Mouse (Mus musculus) forebrain, embryonic 11.5 days (tissue): ENCODE results near the gene Serpina5. TPM values are rescaled to one million over a fixed set of nuclear protein-coding genes. Genes with fewer than 3 reads are reported as not detected.

ENCODE experiments used
- ATAC-seq: fragments of 200-750 bp; cut with Nextera tagmentation; replicated peaks from 2 replicates; pipeline ENCODE4 v1.8.0; 2017; ENCODE audit warnings: moderate TSS enrichment; ENCODE audit not compliant: low FRiP score
- DNase-seq: peaks from one replicate; pipeline ENCODE4 v3.0.0-alpha.2; 2017; ENCODE audit warnings: low spot score
- H3K27ac ChIP-seq: fragments of 300-500 bp; sonication (generic); 2 replicates; pipeline ENCODE4 v1.5.1; 2014; ENCODE audit warnings: low read depth, low read length
- H3K27me3 ChIP-seq: fragments of 300-500 bp; sonication (generic); 2 replicates; pipeline ENCODE4 v1.6.1; 2014; ENCODE audit warnings: mild to moderate bottlenecking, low read length, mixed read lengths; ENCODE audit not compliant: control insufficient read depth, insufficient read depth
- H3K36me3 ChIP-seq: fragments of 300-500 bp; sonication (generic); 2 replicates; pipeline ENCODE4 v1.6.1; 2014; ENCODE audit warnings: mild to moderate bottlenecking, low read length, moderate library complexity, mixed read lengths; ENCODE audit not compliant: control insufficient read depth, insufficient read depth
- H3K4me1 ChIP-seq: fragments of 300-500 bp; sonication (generic); replicated peaks from 2 replicates; pipeline ENCODE4 v1.6.1; 2014; ENCODE audit warnings: low read length, mixed read lengths; ENCODE audit not compliant: control insufficient read depth, insufficient read depth
- H3K4me2 ChIP-seq: fragments of 300-500 bp; sonication (generic); 2 replicates; pipeline ENCODE4 v1.6.1; 2014; ENCODE audit warnings: low read depth, mild to moderate bottlenecking, low read length, moderate library complexity, mixed read lengths; ENCODE audit not compliant: severe bottlenecking
- H3K4me3 ChIP-seq: fragments of 300-500 bp; sonication (generic); 2 replicates; pipeline ENCODE4 v1.5.1; 2014; ENCODE audit warnings: low read depth, low read length
- H3K9ac ChIP-seq: fragments of 300-500 bp; sonication (generic); 2 replicates; pipeline ENCODE4 v1.6.1; 2014; ENCODE audit warnings: low read length
- H3K9me3 ChIP-seq: fragments of 300-500 bp; sonication (generic); 2 replicates; pipeline ENCODE4 v1.6.1; 2016; ENCODE audit warnings: low read length, mixed read lengths; ENCODE audit not compliant: control insufficient read depth
- WGBS: fragments of 180-500 bp; shearing (Covaris S2); extraction: QIAGEN DNeasy Blood & Tissue Kit; methylation state at CpG from one replicate; pipeline ENCODE4 v1.1.7; 2014; 5-methylcytosine and 5-hydroxymethylcytosine counted together
- polyA plus RNA-seq: library from polyadenylated mRNA; unstranded; fragments of >200 nt; fragmentation: Nextera tagmentation; extraction: Ambion mirVana; gene quantifications from 2 replicates; pipeline ENCODE4 v1.2.1, GENCODE M21; 2014

Gene Serpina5
- polyA plus RNA-seq, 1 experiment from 2014 or later: not detected

GRCm38 (mm10) chr12:104066241-104066640 is 34.7 kb upstream of the Serpina5 start:
- Histone ChIP-seq H3K27ac (no peak overlapping the region), H3K9me3 (no peaks in the 10 kb centered on the region), H3K27me3 (no peaks in the 10 kb centered on the region), H3K4me2 (no peak overlapping the region), H3K4me3 (no peak overlapping the region), H3K9ac (no peak overlapping the region), H3K4me1 (no peaks in the 10 kb centered on the region), H3K36me3 (no peaks in the 10 kb centered on the region)
- ATAC-seq (no peak), DNase-seq (peak; percentile 79)
- WGBS: 25% methylated on average over 8 of the region's 8 CpGs

GRCm38 (mm10) chr12:104067549-104067948 is 33.4 kb upstream of the Serpina5 start:
- ATAC-seq: peak; percentile 49; the same call in 1 of the 2 replicates
- H3K27me3 ChIP-seq: no peaks in the 10 kb centered on the region
- H3K27ac ChIP-seq: no peak overlapping the region
- no peaks in the 10 kb centered on the region for H3K4me1 ChIP-seq
- WGBS: 44% methylated on average over 4 of the region's 4 CpGs
- H3K9ac ChIP-seq: no peak overlapping the region
- no peak overlapping the region for H3K4me3 ChIP-seq
- no peak overlapping the region for H3K4me2 ChIP-seq
- DNase-seq: no peak
- H3K36me3 ChIP-seq: no peaks in the 10 kb centered on the region
- H3K9me3 ChIP-seq: no peaks in the 10 kb centered on the region

GRCm38 (mm10) chr12:104069620-104070019 is 31.3 kb upstream of the Serpina5 start:
- no peaks in the 10 kb centered on the region for H3K4me1 ChIP-seq
- H3K36me3 ChIP-seq: no peaks in the 10 kb centered on the region
- H3K27ac ChIP-seq: no peak overlapping the region
- peak; percentile 67 for ATAC-seq
- no peaks in the 10 kb centered on the region for H3K27me3 ChIP-seq
- H3K4me2 ChIP-seq: no peak overlapping the region
- no peaks in the 10 kb centered on the region for H3K9me3 ChIP-seq
- peak; percentile 85 for DNase-seq
- no peak overlapping the region for H3K9ac ChIP-seq
- 11% methylated on average over 2 of the region's 2 CpGs for WGBS
- no peak overlapping the region for H3K4me3 ChIP-seq

- H3K4me2 ChIP-seq: no peak overlapping the region
- ATAC-seq: no peak
- no peak for DNase-seq
- no peak overlapping the region for H3K9ac ChIP-seq
- H3K36me3 ChIP-seq: no peaks in the 10 kb centered on the region
- no peaks in the 10 kb centered on the region for H3K9me3 ChIP-seq
- no peak overlapping the region for H3K4me3 ChIP-seq
- 53% methylated on average over 1 of the region's 1 CpGs for WGBS
- H3K27ac ChIP-seq: no peak overlapping the region
- no peaks in the 10 kb centered on the region for H3K4me1 ChIP-seq
- no peaks in the 10 kb centered on the region for H3K27me3 ChIP-seq
Measured at GRCm38 (mm10) chr12:104071708-104072107, 29.2 kb upstream of the Serpina5 start.

- no peak overlapping the region for H3K4me3 ChIP-seq
- WGBS: 69% methylated on average over 5 of the region's 5 CpGs
- no peak overlapping the region for H3K9ac ChIP-seq
- H3K36me3 ChIP-seq: no peaks in the 10 kb centered on the region
- no peak overlapping the region for H3K27ac ChIP-seq
- H3K27me3 ChIP-seq: no peaks in the 10 kb centered on the region
- DNase-seq: no peak
- ATAC-seq: no peak
- no peaks in the 10 kb centered on the region for H3K4me1 ChIP-seq
- no peaks in the 10 kb centered on the region for H3K9me3 ChIP-seq
- no peak overlapping the region for H3K4me2 ChIP-seq
Measured at GRCm38 (mm10) chr12:104072286-104072685, 28.6 kb upstream of the Serpina5 start.

GRCm38 (mm10) chr12:104090119-104090518 is 10.8 kb upstream of the Serpina5 start:
- no peaks in the 10 kb centered on the region for H3K27me3 ChIP-seq
- 83% methylated on average over 2 of the region's 2 CpGs for WGBS
- no peak for ATAC-seq

GRCm38 (mm10) chr12:104091303-104091702 is 9.6 kb upstream of the Serpina5 start:
- 79% methylated on average over 1 of the region's 1 CpGs for WGBS
- Histone ChIP-seq H3K9ac (no peak overlapping the region), H3K4me2 (no peak overlapping the region), H3K4me1 (no peaks in the 10 kb centered on the region), H3K27me3 (no peaks in the 10 kb centered on the region), H3K27ac (no peak overlapping the region), H3K36me3 (no peaks in the 10 kb centered on the region), H3K9me3 (no peaks in the 10 kb centered on the region), H3K4me3 (no peak overlapping the region)
- ATAC-seq: no peak
- DNase-seq: no peak

More at GRCm38 (mm10) chr12:104090119-104090518, 10.8 kb upstream of the Serpina5 start:
- no peaks in the 10 kb centered on the region for H3K36me3 ChIP-seq
- H3K4me3 ChIP-seq: no peak overlapping the region
- no peak overlapping the region for H3K27ac ChIP-seq
- H3K4me2 ChIP-seq: no peak overlapping the region
- no peaks in the 10 kb centered on the region for H3K4me1 ChIP-seq
- no peak overlapping the region for H3K9ac ChIP-seq
- no peaks in the 10 kb centered on the region for H3K9me3 ChIP-seq
- DNase-seq: no peak

GRCm38 (mm10) chr12:104105847-104106246 is 4.9 kb downstream of the Serpina5 start:
- H3K9ac ChIP-seq: no peak overlapping the region
- H3K27me3 ChIP-seq: no peaks in the 10 kb centered on the region
- H3K9me3 ChIP-seq: no peaks in the 10 kb centered on the region
- no peaks in the 10 kb centered on the region for H3K36me3 ChIP-seq
- no peak for ATAC-seq
- H3K27ac ChIP-seq: no peak overlapping the region
- DNase-seq: no peak
- H3K4me2 ChIP-seq: no peak overlapping the region
- H3K4me3 ChIP-seq: no peak overlapping the region
- H3K4me1 ChIP-seq: no peaks in the 10 kb centered on the region

- Histone ChIP-seq H3K4me1 (no peaks in the 10 kb centered on the region), H3K4me3 (no peak overlapping the region), H3K27ac (no peak overlapping the region), H3K27me3 (no peaks in the 10 kb centered on the region), H3K4me2 (no peak overlapping the region), H3K36me3 (no peaks in the 10 kb centered on the region), H3K9ac (no peak overlapping the region), H3K9me3 (no peaks in the 10 kb centered on the region)
- ATAC-seq (no peak), DNase-seq (no peak)
Measured at GRCm38 (mm10) chr12:104106919-104107318, 6.0 kb downstream of the Serpina5 start.
